Comparison of ENCODE assay signal across 8 mouse cellular contexts in the genomic region with DNA sequence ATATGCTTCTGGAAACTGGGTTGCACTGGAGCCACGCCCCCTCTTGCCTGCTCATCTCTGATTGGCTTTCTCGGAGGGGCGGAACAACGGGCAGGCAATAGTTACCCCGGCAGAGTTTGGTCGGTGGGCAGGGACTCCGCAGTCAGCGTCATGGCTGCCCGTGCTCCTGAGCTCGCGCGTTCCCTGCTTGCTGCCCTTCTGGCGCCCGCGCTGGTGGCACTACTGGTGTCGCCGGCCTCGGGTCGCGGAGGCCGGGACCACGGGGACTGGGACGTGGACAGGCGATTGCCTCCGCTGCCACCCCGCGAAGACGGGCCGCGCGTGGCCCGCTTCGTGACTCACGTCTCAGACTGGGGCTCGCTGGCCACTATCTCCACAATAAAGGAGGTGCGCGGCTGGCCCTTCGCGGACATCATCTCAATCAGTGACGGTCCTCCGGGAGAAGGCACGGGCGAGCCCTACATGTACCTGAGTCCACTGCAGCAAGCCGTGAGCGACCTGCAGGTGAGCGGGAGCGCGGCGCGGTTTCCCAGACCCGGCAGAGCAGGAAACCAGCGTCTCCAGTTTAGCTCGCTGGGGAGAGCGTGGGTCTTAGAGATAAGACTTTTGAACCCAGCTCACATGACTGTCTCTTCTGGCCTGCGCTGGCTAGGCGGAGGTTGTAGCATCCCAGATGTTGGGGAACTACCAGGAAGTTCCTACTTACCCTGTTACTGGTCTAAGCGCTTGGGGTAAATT. TPM values are rescaled to one million over a fixed set of nuclear protein-coding genes. Genes with fewer than 3 reads are reported as not detected.
DNase-seq lines count a peak whose midpoint lies in the region; ATAC-seq and TF ChIP-seq lines count a peak whose summit lies in the region.

Creg1 (plus strand) TSS at position 112 of the 738 bp plus-strand sequence.

- TF ChIP-seq CTCF in bone marrow macrophage, adult 2 months (IDR thresholded peaks at IDR 0.05; ENCODE audit: low read depth, low read length): no peak
- no peak for TF ChIP-seq CTCF in embryonic fibroblast, embryonic 13.5 days (IDR thresholded peaks at IDR 0.05; ENCODE audit: borderline replicate concordance, insufficient read depth, low read length)
- TF ChIP-seq CTCF in liver, adult 2 months (IDR thresholded peaks at IDR 0.05; ENCODE audit: low read depth, low read length): no peak

- under 1% methylated on average over 57 of the region's 57 CpGs for WGBS in heart, embryonic 10.5 days
- under 1% methylated on average over 57 of the region's 57 CpGs for WGBS in kidney, embryonic 16.5 days
- WGBS in liver, adult 2 months: under 1% methylated on average over 57 of the region's 57 CpGs

- ATAC-seq in kidney, embryonic 16.5 days (ENCODE audit: low FRiP score, low TSS enrichment): peak; percentile 97

- peaks cover 5% of the 10 kb centered on the region for H3K27me3 ChIP-seq in heart, embryonic 10.5 days (ENCODE audit: insufficient read depth, poor library complexity, severe bottlenecking)
- H3K27me3 ChIP-seq in kidney, embryonic 16.5 days (ENCODE audit: insufficient read depth, low read length): 0 out of 2 replicates have a peak, but pooled peaks cover 3% of the 10 kb centered on the region
- no peaks in the 10 kb centered on the region for H3K27me3 ChIP-seq in liver, adult 2 months (ENCODE audit: control insufficient read depth, insufficient read depth, low read length)
- no peaks in the 10 kb centered on the region for H3K27me3 ChIP-seq in myocyte (ENCODE audit: control insufficient read depth, insufficient read depth, insufficient read length)
- H3K27me3 ChIP-seq in splenic B cell, adult 2 months (ENCODE audit: control insufficient read depth, insufficient read depth, low read length, poor library complexity, severe bottlenecking): no peaks in the 10 kb centered on the region

- H3K4me1 ChIP-seq in bone marrow macrophage, adult 2 months (ENCODE audit: control insufficient read depth, insufficient read depth, low read length): peaks cover 31% of the 10 kb centered on the region
- H3K4me1 ChIP-seq in embryonic fibroblast, embryonic 13.5 days (ENCODE audit: control insufficient read depth, insufficient read depth, low read length): no peaks in the 10 kb centered on the region; the same call in 1 of the 2 replicates
- H3K4me1 ChIP-seq in heart, embryonic 10.5 days: peaks cover 21% of the 10 kb centered on the region
- peaks cover 14% of the 10 kb centered on the region for H3K4me1 ChIP-seq in kidney, embryonic 16.5 days (ENCODE audit: insufficient read depth, low read length)
- H3K4me1 ChIP-seq in liver, adult 2 months (ENCODE audit: control insufficient read depth, insufficient read depth, low read length): peaks cover 16% of the 10 kb centered on the region

- DNase-seq in A20 (ENCODE audit: low read depth, low spot score): peak; percentile 96
- DNase-seq in heart, embryonic 10.5 days (ENCODE audit: low spot score): peak; percentile 98
- peak; percentile 95 for DNase-seq in liver, adult 2 months (ENCODE audit: extremely low read depth, low read depth, low spot score)
- DNase-seq in splenic B cell, adult 2 months (ENCODE audit: low read depth, low spot score): peak; percentile 94

- H3K27ac ChIP-seq in bone marrow macrophage, adult 2 months (ENCODE audit: insufficient read depth, low read depth, low read length): peak within 1 kb of the TSS; percentile 91
- H3K27ac ChIP-seq in embryonic fibroblast, embryonic 13.5 days (ENCODE audit: insufficient read depth, low read length): no peak within 1 kb of the TSS
- H3K27ac ChIP-seq in heart, embryonic 10.5 days: peak within 1 kb of the TSS; percentile 90
- H3K27ac ChIP-seq in kidney, embryonic 16.5 days (ENCODE audit: low read length): no peak within 1 kb of the TSS
- peak within 1 kb of the TSS; percentile 96 for H3K27ac ChIP-seq in liver, adult 2 months (replicated peaks; ENCODE audit: insufficient read depth, low read depth, low read length)

- peaks cover 14% of the 10 kb centered on the region; the same call in 1 of the 2 replicates for H3K79me2 ChIP-seq in liver, adult 2 months (ENCODE audit: control insufficient read depth, insufficient read depth, low read length)
- H3K79me2 ChIP-seq in myocyte (ENCODE audit: control insufficient read depth, insufficient read depth): no peaks in the 10 kb centered on the region

- peak within 1 kb of the TSS; percentile 87 for H3K4me2 ChIP-seq in kidney, embryonic 16.5 days (replicated peaks; ENCODE audit: low read depth, low read length)
- peak within 1 kb of the TSS; percentile 85 for H3K4me2 ChIP-seq in myocyte (ENCODE audit: low read depth)

- peak within 1 kb of the TSS; percentile 78 for H3K4me3 ChIP-seq in bone marrow macrophage, adult 2 months (ENCODE audit: insufficient read depth, low read length)
- peak within 1 kb of the TSS; percentile 73 for H3K4me3 ChIP-seq in embryonic fibroblast, embryonic 13.5 days (ENCODE audit: insufficient read depth, low read length)
- peak within 1 kb of the TSS; percentile 83 for H3K4me3 ChIP-seq in heart, embryonic 10.5 days
- peak within 1 kb of the TSS; percentile 79 for H3K4me3 ChIP-seq in kidney, embryonic 16.5 days (ENCODE audit: low read length)
- peak within 1 kb of the TSS; percentile 91 for H3K4me3 ChIP-seq in liver, adult 2 months (ENCODE audit: insufficient read depth, low read depth, low read length)
- H3K4me3 ChIP-seq in myocyte: peak within 1 kb of the TSS; percentile 35

- no peak; the same call in 1 of the 2 replicates for TF ChIP-seq POLR2A in bone marrow macrophage, adult 2 months (IDR thresholded peaks at IDR 0.05; ENCODE audit: borderline replicate concordance, low read depth, low read length)
- TF ChIP-seq POLR2A in embryonic fibroblast, embryonic 13.5 days (IDR thresholded peaks at IDR 0.05; ENCODE audit: low read depth, low read length): peak; percentile 92
- TF ChIP-seq POLR2A in liver, adult 2 months (IDR thresholded peaks at IDR 0.05; ENCODE audit: extremely low read depth, insufficient read depth, low read length): peak; percentile 99
- TF ChIP-seq POLR2A in myocyte (IDR thresholded peaks at IDR 0.05; ENCODE audit: insufficient read length, low read depth): peak; percentile 99

- peaks cover 4% of the 10 kb centered on the region; the same call in 1 of the 2 replicates for H3K36me3 ChIP-seq in heart, embryonic 10.5 days
- H3K36me3 ChIP-seq in kidney, embryonic 16.5 days (ENCODE audit: insufficient read depth, low read length): no peaks in the 10 kb centered on the region
- H3K36me3 ChIP-seq in liver, adult 2 months (ENCODE audit: control insufficient read depth, insufficient read depth, low read length): no peaks in the 10 kb centered on the region
- H3K36me3 ChIP-seq in myocyte (ENCODE audit: control insufficient read depth, insufficient read depth): no peaks in the 10 kb centered on the region
- H3K36me3 ChIP-seq in splenic B cell, adult 2 months (ENCODE audit: control insufficient read depth, insufficient read depth, low read length, poor library complexity, severe bottlenecking): no peaks in the 10 kb centered on the region

- H3K9me3 ChIP-seq in heart, embryonic 10.5 days: 0 out of 2 replicates have a peak, but pooled peaks cover 2% of the 10 kb centered on the region
- no peaks in the 10 kb centered on the region for H3K9me3 ChIP-seq in kidney, embryonic 16.5 days (ENCODE audit: low read length)

- H3K9ac ChIP-seq in kidney, embryonic 16.5 days (replicated peaks; ENCODE audit: low read length): peak within 1 kb of the TSS; percentile 77
- peak within 1 kb of the TSS; percentile 99 for H3K9ac ChIP-seq in liver, adult 2 months (ENCODE audit: low read depth, low read length)

- H3ac ChIP-seq in myocyte (ENCODE audit: control insufficient read depth, insufficient read length): peak within 1 kb of the TSS; percentile 34

TF ChIP-seq in myocyte, 11 proteins besides CTCF, POLR2A, EP300 and RAD21:
- TF ChIP-seq MYOD1 (IDR thresholded peaks at IDR 0.05; ENCODE audit: control insufficient read depth in 1 of 3, insufficient read length in 2 of 3, low read depth in 2 of 3) (peak in 1 of 3 experiments; percentile 8), TCF12 (IDR thresholded peaks at IDR 0.05; ENCODE audit: insufficient read depth, poor library complexity, severe bottlenecking) (no peak), POLR2AphosphoS2 (IDR thresholded peaks at IDR 0.05; ENCODE audit: insufficient read length, low read depth) (peak; percentile 96), REST (IDR thresholded peaks at IDR 0.05; ENCODE audit: insufficient read depth, insufficient read length) (peak; percentile 21)

RNA-seq across cellular contexts. Expression of gene Creg1, which starts in this region (rescaled TPM):
- 889 and 906 TPM in 2 replicates for polyA plus RNA-seq in bone marrow macrophage, adult 2 months (2012; ENCODE audit: insufficient read depth, insufficient read length, missing spikeins)
- polyA plus RNA-seq in embryonic fibroblast, embryonic 13.5 days (2011; ENCODE audit: insufficient read length, low read depth, missing spikeins): 31.1 and 37.5 TPM in 2 replicates
- 76.2 and 85.1 TPM in 2 replicates for polyA plus RNA-seq in heart, embryonic 10.5 days (2016; fragmentation: Nextera tagmentation; extraction: Ambion mirVana)
- polyA plus RNA-seq in kidney, embryonic 16.5 days (2015; fragmentation: Nextera tagmentation; extraction: Ambion mirVana): 62.2 and 63.5 TPM in 2 replicates
- 414 and 570 TPM in 2 replicates for total RNA-seq in liver, adult 2 months (2014; rRNA removed)
- 420 and 447 TPM in 2 replicates for polyA plus RNA-seq in liver, adult 2 months (2012; rRNA removed)
- polyA plus RNA-seq in myocyte (2012; fragmentation: generic; extraction: Trizol): 18.7 TPM

Comparison
In these comparisons a context has a peak if more than half of its experiments do, and no peak if none do; other contexts are left out.
1. H3K27ac ChIP-seq: peak in bone marrow macrophage, adult 2 months (single experiment), heart, embryonic 10.5 days (single experiment) and liver, adult 2 months (single experiment); none in embryonic fibroblast, embryonic 13.5 days (single experiment) and kidney, embryonic 16.5 days (single experiment).
2. H3K4me3 ChIP-seq: peak in every context shown above with its lines; median percentile 91 in liver, adult 2 months; 83 in heart, embryonic 10.5 days; 79 in kidney, embryonic 16.5 days; 78 in bone marrow macrophage, adult 2 months; 73 in embryonic fibroblast, embryonic 13.5 days; 35 in myocyte.
3. Peak in every context shown above with its lines, with median percentiles within 50 percentile points of each other: DNase-seq.